Mouse (Mus musculus): Measurements from ENCODE around the gene Marveld3.

The Marveld3 gene

DNA sequence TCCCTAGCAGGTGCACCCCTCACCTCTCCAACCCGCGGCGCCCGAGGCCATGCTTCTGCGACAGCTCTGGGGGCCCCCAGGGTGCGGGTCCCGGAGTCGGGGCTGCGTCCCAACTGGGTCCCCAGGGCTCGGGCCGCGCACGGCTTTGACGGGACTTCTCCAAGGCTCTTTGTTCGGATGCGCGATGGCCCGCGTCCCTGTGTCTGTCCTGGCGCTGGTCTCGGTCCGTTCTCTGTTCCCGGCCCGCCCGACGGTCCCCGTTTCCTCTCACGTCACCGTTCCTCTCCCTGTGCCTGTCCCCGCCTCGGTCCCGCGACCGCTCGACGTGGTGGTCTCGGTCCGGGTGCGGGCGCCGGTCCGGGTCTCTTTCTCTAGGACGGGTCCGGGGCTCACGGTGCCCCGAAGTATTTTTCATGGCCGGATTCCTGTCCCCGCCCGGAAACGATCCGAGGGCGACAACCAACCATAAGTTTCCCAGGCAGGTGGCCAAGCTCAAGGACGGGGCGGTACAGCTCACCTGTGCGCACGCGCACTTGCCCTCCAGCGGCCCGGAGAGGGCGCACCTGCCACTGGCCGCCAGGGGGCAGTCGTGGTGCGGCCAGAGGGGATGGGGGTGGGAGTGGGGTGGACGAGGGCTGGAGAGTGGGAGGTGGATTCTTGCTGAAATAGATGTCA is at the start of gene Marveld3:
Marveld3 (minus strand) TSS at position 511 of the 675 bp plus-strand sequence.
- peak; percentile 72 to 76 for DNase-seq

DNA sequence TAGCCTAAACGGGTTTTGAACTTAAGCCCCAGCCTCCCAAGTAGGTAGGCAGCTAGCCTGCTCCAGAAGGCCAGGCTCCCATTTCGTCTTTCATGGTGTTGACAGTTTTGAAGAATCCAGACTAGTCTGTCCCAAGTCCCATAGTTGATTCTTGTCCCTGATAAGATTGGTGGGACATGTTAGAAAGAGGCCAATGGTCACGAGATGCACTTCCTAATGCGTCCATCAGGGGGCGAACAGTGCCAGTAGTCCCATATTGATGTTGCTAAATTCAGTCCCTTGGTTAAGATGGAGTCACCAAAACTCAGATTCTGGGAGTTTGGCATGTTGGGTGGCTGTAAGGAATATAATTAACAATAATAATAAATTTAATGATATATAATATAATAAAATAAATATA is 48.9 kb upstream of the Marveld3 start:
- DNase-seq: peak; percentile 80 to 82

DNA sequence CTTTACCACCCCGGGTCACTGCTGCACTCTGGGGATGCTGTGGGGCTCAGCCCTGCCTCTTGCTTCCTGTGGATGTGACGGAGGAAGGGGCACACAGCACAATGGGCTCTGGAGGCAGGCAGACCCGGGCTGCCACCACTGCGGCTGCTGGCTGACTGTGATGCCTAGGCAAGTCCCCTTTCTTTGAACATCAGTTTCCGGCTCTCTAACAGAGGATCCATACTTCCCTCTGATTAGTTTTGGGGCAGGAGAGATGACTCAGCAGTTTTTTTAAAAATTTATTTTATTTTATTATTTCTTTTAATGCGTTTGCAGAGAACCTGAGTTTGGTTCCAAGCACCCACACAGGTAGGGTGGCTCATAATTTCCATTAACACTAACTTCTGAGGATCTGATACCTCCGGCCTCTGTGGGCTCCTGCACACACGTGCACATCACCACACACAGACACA is 47.0 kb upstream of the Marveld3 start:
- DNase-seq: no peak

DNA sequence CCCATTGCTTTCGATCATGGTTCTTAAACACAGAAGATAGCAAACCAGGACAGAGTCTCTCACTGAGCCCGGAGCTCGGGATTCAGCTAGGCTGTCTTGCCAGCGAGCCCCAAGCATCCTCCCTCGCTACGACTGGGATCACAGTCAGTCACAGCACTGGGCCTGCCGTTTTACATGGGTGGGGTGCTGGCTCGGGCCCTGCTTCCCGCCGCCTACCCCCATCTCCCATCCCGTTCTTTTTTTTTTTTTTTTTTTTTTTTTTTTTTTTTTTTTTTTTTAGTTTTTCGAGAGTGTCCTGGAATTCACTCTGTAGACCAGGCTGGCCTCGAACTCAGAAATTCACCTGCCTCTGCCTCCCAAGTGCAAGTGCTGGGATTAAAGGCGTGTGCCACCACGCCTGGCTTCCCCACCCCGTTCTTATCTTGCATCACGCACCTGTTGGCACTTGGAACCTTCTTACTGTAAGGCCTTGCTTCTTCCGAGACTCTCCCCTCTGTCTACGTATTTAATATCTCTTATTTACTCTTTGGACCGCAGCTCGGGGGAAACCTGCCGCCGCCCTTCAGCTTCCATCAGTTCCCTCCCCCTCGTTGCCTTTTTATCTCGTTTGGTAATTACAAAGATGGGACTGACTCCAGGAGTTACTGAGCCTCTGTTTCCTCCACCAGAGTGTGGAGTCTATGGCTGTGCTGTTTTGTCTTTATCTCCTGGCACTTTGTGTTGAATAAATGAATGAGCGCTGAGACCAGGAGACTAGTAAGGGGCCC is 46.4 kb upstream of the Marveld3 start:
- no peak for DNase-seq

DNA sequence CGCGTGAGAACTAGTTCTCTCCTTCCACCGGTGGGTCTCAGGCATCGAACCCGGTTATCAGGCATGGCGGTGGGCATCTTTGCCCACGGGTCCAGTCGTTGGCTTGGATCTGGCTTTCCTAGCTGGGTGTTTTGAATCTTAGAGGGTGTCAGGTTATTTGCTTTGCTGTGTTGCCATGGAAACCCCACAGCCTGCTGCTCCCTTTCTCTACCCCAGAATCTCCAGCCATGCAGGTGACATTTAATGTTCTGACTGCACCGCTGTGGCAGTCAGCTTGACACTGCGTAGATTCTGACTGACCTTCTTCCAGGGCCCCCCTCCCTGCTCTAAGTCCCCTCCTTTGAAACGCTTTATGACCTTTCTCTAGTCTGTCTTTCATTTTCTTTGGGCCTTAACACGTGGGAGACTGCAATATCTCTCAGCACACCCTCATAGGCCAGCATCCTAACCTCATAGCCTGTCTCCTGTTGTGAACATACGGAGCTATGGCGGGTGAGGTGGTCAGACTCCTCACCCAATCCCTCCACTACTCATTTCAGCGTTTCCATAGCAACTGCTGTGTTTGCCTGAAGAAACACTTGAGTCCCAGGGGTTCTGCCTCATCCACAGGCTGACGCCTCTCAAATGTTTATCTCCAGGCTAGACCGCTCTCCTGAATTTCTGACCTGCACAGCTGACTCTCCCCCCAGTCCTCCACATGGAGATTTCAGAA is 44.5 kb upstream of the Marveld3 start:
- DNase-seq: no peak

DNA sequence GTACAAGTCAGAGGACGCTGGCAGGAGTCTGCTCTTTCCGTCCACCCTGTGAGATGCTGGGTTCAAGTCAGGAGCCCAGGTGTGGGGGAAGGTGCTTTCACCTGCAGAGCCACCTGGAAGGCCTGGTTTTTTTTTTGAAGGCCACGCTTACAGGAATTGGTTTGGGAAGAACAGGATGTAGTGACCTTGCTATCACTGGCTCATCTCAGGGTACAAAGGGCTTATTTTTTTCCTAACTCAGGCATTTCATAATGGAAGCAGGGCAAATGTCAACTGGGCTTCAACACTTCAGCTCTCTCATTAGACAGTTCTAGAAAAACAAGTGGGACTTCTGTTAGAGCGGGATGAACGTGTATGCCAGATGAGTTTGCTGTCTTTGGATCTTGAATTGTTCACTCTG is 42.3 kb upstream of the Marveld3 start:
- DNase-seq: no peak

DNA sequence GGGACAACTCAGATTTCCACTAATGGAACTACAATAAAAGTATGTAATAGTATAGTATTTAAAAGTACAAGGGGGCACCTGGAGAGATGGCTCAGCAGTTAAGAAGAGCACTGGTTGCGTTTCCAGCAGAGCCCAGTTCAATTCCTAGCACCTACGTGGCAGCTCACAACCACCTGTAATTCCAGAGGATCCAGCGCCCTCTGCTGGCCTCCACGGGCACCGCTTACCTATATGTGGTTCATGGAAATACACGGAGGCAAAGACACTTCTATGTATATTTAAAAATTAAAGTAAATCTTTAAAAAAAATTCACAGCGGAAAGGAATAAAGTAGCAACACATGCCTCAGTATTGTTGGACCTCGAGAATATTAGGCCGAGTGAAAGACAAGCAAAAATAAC is 41.0 kb upstream of the Marveld3 start:
- peak; percentile 48 to 58 for DNase-seq

DNA sequence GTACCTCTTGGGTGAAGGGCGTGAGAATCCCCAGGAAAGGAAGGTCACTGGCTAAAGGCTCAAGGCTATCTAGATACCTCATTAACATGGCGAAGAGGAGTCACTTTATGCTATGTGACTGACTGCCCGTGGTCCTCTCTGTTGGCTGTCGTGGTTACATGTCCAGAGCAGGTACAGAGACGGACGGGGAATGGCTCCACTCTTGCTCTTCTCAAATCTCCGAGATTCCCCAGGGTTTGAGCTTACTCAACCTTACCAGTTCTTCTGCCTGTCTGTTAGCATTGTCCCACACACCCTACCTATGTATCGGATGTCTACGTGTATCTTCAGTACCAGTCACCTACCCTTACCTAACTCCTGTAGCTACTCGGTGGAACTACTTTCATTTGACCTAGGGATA is 38.0 kb upstream of the Marveld3 start:
- DNase-seq: no peak

DNA sequence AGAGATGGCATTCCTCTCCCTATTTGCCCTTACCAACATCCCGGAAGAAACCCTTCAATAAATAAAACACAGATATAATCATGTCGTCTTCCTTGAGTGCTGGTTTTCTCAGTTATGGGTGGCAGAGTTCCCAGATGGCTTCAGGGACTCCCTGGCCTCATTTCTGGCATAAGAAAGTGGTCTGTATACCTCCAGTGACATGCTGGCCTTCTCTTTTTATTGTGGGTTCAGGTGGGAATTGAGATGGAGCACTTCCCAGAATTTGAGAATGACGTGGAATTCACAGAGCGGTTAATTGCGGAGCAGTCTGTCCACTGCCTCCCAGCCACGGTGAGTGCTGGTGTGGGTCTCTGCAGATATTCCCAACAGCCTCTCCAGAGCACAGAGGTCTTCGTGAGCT is 36.1 kb upstream of the Marveld3 start:
- peak; percentile 38 to 53 for DNase-seq

DNA sequence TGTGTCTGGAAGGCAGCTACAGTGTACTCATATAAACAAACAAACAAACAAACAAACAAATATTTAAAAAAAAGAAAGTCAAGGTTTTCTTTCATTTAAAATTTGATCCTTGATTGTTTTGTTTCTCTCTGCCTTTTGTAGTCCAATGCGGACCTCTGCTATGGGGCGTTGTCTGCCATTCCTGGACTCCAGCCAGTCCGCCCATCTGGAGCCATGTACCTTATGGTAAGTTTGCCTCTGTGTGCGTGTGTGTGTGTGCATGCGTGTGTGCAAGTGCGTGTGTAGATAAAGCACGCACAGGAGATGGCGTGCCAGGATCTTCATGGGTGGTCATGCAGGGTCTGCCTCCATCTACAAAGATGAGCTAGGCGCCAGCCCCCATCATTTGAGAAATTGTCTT is 35.4 kb upstream of the Marveld3 start:
- DNase-seq: peak; percentile 63 to 79

DNA sequence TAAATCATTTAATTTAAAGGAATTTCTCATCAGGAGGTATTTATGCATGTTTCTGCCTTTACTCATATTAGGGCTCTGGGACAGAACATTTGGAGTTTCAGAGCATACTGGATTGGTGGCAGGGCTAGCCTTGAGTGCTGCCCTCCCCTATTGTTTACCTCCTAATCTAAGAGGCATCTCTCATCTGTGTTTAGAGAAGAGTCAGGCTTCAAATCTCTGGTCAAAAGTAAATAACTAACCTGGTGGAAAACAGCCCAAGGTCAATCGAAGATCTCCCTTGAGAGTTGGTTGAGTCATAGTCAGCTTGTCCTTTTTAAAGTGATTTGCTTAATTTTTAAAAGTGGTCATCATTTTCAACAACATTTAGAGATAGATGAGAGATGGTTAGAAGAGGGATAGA is 30.9 kb upstream of the Marveld3 start:
- DNase-seq: no peak

DNA sequence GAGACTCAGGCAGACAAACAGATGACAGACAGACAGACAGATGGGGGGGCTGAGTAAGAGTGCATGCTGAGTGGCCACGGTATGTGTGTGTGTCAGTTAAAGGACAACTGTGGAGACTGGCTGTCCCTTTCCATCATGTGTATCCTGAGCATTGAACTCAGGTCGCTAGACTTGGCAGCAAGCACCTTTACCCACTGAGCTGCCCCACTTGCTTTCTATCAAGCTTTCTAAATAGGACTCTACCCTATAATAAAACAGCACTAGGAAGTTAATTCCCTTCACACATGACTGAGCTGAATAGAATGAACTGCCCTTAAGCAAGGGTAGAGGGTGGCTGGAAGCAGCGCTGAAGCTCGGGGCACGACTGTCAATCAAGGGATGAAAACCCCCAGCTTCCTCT is 30.2 kb upstream of the Marveld3 start:
- DNase-seq: peak in 1 of 2 experiments; percentile 18

DNA sequence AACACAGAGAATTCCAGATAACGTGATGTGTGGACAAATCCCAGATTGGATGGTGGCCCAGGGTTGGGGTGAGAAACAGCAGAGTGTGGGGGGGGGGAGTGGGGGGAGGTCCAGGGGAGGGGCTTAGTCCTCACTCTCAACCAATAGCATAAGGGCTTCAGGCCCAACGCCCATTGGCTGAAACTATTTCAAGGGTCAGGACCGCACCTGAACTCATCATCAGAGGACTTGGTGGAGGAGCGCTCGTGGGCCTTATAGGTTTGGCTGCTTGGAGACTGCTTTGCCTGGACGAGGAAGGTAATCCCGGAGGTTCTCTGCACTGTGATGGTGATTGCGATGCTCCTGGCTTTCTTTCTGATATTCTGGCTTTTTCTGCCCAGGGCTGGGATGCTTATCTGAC is 28.2 kb upstream of the Marveld3 start, which contains the start of gene Tat:
Tat (plus strand) TSS at position 214 of the 400 bp plus-strand sequence.
- peak in 1 of 2 experiments; percentile 23 for DNase-seq

DNA sequence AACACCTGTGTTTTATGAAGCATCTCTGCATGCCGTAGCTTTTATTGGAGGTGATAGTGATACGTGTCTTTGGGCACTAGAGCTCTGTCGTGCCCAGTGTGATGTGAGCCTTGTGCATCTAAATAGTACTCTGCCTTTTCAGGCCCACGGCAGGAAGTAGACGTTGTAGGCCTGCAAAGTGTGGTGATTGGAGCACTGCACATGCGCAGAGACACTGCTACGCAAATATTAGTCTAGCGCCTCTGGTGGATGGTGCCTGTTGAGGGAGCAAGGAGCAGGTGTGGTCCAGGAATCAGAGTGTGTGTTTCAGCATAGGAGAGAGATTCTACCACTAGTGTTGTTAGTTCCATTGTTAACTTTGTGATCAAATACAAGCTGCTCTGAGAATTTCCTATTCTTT is 27.1 kb upstream of the Marveld3 start:
- no peak for DNase-seq

DNA sequence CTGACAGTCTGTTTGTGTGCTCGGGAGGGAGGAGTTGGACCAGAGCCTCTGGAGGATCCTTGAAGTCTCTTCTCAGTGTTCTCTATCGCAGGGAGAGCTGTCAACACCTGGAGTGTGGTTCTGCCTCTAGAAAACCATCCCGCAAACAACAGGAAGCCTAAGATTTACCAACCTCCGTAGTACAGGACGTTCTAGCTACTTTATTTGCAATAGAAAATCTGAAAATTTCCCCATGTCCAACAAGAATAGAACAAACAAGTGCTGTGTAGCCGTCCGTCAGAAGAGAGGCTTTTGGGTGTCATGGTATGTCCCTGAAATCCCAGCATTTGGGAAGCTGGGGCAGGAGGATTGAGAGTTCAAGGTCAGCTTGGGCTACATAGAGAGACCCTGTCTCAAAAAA is 25.8 kb upstream of the Marveld3 start:
- DNase-seq: no peak

DNA sequence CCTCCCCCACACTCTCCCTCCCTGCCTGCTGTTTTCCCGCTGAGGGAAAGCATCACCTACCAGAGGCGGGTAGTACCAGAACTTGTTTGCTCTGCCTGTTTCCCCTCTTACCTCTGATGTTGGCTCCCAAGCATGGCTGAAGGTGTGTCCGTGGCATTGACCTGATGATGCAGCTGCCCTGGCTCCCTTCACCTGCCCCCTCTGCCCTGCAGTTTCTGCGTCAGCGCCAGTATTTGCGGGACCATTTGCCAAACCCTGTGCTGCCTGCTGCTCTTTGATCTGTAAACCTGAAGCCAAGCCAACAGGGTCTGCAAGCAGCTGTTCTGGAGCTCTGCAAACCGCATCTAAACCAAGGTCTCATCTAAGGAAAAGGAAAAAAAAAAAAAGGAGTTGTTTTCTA is 24.4 kb upstream of the Marveld3 start:
- DNase-seq: peak; percentile 82 to 85

DNA sequence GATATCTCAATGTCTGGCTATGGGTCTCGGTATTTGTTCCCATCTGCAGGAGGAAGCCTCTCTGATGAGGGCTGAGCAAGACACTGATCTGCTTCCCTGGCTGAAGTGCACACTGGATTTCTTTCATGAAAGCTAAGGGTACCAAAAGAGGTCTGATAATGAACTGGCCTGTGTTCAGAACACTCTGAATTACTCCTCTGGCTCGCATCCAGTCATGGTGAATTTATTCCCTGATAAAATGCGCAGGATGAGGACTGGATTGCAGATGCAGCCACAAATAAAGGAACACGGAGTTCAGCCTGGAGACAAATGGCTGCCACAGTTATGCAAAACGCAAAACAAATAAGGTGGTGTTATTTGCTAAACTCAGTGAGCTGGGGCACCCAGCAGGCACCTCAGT is 21.9 kb upstream of the Marveld3 start:
- DNase-seq: peak; percentile 47 to 53

DNA sequence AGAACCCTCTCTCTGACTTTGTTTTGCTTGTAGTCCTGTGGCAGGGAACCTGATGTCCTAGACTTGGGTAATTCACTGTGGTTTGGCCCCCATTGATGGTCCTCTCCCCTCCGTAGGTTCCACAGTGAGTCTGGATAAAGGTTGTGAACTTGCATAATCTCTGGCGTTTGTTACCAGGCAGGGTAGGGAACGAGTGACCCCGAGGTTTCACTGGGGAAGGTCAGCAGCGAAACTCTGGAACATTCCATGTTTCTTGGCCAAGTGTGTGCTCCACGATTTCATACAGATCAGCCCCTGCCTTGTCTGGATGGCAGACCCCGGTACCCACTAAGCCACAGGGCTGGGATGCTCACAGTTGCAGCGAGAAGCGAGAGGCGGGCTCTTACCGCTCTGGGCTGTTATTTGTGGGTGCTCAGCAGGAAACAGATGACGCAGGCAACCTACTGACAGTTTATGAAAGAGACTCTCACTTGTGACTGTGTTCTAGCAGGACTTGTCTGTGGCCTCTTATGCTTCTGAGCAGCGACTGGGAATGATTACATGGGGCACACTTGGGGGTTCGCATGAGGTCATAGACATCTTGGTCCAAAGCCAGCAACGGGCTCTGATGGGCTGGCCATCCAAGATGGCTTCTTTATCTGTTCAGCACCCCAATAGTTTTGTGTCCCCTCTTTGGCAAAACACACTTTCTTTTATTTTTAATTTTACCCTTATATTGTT is 20.5 kb upstream of the Marveld3 start:
- peak; percentile 68 to 70 for DNase-seq

DNA sequence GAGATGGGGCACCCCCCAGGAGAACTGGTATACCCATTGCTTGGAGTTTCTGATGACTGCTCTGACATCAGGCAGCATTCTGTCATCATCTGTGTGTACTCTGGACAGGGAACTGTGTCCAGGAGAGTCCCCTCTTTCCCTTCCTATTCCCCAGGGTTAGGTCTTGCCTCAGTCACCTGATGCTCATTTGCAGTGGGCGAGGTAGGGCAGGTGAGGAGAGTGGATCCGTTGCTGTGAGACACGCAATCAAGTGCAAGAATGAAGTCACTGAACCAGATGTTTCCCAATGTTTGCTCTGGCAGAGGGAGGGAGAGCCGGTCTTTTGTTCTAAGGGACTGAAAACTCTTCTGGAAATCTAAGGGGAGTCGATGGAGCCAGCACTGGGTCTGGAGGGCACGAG is 17.3 kb upstream of the Marveld3 start:
- DNase-seq: no peak

DNA sequence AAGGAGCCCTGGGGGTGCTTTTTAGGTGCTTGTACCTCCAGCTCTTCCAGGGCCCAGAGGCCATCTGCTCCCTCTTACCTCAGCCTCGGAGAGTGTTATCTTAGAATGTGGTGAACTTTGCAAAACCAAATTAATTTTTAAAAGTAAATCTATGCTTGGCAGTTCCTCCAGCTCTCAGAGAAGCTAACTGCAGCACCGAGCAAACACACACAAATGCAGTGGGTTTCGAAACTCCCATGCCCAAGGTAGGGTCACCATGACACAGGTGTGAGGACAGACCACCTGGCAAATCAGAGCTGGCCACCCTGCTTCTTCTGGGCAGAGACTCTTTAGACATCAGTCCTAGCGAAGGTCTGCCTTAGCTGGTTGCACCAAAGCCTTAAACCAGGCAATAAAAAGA is 10.9 kb upstream of the Marveld3 start:
- no peak for DNase-seq

DNA sequence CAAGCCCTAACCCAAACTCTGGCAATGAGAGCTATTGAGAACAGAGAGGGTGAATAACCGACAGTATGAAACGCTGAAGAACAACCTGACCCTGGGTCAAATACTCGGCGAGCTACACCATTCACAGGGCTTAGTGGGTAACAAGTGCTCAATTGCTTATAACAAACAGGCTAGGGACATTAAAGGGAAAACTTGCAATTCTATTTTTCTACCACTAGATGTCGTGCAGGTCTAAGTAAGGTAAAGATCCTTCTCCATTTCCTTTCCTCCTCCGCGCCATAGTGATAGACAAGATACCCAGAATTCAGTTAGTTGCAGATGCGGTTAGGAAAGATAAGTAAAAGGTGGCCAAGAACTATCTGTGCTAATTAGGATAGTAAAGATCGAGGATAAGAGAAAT is 8.3 kb upstream of the Marveld3 start:
- DNase-seq: peak; percentile 36 to 66

DNA sequence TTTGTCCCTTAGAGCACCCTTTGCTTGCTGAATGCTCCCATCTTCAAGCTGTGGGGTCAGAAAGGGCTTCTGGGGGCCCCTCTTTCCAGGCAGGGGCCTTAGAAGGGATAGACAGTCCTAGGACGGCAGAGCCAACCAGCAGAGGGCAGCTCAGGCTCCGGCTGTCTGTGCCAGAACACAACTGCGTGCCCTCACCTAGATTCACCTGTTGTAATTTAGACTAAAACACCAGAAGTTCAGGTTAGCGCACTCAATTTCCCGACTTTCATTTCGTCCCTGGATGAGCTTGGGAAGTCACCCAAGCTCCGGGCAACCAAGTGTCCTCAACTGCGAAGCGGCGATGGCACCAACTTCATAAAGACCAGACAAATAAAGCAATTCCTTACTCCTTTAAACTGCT is 6.8 kb upstream of the Marveld3 start:
- DNase-seq: no peak

DNA sequence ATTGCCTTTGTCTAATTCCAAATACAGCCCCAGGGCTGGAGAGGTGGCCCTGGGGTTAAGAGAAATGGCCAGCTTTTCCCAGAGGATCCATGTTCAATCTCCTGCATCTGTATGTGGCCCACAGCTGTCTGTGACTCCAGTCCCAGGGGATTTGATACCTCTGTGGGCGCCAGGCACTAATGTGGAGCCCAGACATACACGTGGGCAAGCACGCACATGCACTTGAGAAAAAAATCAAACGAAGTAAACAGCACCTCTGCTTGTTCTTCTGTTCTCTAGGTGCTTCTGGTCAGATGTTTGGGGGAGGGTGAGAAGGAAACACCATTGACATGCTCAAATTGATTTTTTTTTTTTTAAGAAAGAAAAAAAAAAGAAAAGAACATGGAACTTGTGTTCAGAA is 2.1 kb upstream of the Marveld3 start:
- no peak for DNase-seq
